Mouse (Mus musculus) lung, postnatal 14 days (tissue): ENCODE data around the gene Catsperg1.
"Not testable (repeated sequence)": the region's sequence is repeated elsewhere in the genome, so short reads cannot be mapped to it uniquely, and the experiment has no call there.

ENCODE experiments used
- DNase-seq: peaks from one replicate; pipeline ENCODE4 v3.0.0; 2021

Gene Catsperg1

DNA sequence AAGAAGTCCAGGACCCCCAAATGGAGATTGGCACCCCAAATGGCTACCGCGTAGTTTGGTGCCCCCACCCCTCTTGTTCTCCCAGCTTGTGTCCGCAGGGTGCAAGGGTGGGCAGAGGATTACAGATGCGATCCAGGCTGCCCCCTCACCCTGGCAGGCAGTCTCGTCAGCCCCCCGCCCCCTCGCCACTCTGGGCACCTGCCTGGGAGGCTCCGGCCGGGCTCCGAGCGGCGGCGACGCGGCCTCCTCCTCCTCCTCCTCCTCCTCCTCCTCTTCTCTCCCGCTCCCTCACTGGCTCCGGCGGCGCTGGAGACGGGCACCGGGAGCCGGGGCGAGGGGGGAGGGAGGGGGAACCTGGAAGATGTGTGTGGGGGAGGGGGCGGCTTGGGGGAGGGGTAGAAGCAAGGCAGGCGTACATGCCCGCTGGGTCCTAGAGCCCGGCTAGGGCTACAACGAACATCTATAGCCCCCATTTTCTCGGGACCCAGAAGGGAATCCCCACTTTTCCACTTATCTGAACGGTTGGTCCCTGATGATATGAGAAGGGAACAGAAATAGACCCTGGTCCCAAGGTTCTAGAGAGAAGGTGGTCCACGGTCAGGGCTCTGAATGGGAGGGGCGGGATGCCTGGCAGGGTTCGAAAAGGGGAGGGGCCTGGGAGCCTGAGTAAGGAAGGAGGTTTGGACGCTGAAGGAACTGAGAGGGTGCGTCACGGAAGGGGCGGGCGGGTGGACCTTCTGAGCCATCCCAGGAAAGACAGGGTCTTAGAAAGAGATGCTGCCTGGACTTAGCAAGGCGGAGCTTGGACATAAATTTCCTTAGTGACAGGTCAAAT is 44.4 kb downstream of the Catsperg1 start:
- peak; percentile 70 for DNase-seq

GRCm38 (mm10) chr7:29168791-29169230 is 45.0 kb downstream of the Catsperg1 start:
- DNase-seq = no peak

DNA sequence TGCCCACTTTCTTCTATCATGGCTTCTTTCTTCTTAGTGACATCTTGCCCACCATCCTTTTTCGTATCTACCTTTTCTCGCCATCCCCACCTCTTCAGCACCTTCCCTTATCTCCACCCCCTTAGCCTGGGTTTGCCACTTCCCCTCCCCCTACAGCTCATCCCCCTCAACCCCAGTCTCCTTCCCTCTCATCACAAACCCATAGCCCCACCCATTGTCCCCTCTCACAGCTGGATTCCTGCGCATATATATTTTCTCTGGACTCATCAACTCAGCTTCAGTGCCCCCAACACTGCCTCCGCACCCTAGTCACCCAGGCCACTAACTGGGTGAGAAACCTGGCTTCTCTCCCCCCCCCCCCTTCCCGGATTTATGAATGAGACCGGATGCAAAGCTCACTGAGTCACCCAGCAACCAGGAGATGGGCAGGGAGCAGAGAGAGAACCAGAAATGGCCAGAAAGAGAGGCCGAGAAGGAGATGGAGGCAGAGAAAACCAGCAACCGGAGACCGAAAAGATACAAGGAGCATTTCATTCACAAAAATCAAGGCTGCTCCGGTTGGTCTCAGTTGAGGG is 45.6 kb downstream of the Catsperg1 start:
- DNase-seq = no peak

- DNase-seq = no peak
Observed at GRCm38 (mm10) chr7:29167656-29168055, 46.2 kb downstream of the Catsperg1 start.

GRCm38 (mm10) chr7:29162750-29163525 is 50.9 kb downstream of the Catsperg1 start:
- DNase-seq = peak; percentile 68

DNA sequence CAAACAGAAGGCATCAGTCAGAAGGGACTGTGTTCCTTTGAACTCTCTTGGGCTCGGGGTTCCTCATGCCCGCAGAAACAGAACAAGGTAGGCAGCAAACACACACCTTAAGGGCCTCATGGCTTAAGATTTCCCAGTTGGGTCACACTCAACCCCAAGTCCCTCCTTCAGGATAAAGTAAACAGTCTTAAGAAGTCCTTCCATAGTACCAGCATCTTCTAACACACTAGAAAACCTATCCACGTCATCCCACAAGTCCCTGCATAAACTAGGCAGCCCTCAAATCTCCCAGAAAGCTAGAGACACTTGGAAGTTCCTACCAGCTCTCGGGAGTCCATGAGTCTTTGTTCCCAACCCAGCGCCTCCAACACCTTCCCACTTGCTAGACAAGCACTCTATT is 51.5 kb downstream of the Catsperg1 start:
- DNase-seq = no peak

DNA sequence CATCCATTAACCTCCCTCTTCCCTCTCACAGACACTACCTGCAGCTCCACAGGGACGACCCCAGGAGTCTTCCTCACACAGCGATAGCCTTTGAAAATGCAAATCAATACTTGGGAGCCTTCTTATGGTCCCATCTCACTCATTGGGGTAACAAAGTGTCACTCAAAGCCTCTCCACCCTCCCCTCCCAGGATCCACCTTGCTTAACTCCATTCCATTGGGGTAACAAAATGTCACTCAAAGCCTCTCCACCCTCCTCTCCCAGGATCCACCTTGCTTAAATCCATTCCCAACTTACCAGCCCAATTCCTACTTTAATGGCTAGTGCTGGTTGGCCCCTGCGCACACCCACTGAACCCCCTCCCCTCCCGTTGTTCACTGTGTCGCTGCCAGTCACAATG is 55.6 kb downstream of the Catsperg1 start:
- DNase-seq = no peak

GRCm38 (mm10) chr7:29155838-29156782 is 57.7 kb downstream of the Catsperg1 start, which contains the start of gene Fam98c:
Fam98c (minus strand) TSS chr7:29156234.
- DNase-seq = peak; percentile 86

- DNase-seq = peak; percentile 92
Observed at GRCm38 (mm10) chr7:29155196-29155837, 58.5 kb downstream of the Catsperg1 start.

DNA sequence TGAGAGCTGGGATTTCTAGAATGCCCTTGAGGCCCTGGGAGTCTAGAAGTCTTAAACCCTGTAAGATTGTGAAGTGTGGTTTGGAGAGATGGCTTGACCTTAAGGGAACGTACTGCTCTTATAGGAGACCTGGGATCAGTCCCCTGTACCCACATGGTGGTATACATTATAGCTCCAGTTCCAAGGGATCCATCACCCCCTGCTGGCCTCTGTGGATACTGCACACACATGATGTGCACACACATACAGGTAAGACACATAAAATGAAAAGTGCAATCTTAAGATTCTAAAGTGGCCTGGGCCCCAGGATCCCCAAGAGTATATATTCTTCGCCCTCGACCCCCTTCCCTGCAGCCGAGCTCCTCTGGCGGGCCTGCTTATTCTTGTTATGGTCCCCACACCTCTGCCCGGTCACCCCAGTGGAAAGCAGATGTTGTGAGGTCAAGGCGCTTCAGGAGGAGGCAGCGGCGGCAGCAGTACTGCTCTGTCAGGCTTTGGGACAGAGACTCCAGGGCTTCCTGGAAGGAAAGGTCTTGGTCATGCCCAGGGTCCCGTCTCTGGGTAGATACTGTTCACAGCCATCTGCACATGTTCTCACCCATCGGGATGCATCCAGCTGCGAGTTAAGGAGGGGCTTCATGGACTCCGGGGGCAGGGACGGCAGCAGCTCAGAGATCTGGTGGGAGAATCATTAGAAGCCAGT is 59.7 kb downstream of the Catsperg1 start:
- DNase-seq = no peak

GRCm38 (mm10) chr7:29151486-29151885 is 62.3 kb downstream of the Catsperg1 start:
- DNase-seq = no peak

DNA sequence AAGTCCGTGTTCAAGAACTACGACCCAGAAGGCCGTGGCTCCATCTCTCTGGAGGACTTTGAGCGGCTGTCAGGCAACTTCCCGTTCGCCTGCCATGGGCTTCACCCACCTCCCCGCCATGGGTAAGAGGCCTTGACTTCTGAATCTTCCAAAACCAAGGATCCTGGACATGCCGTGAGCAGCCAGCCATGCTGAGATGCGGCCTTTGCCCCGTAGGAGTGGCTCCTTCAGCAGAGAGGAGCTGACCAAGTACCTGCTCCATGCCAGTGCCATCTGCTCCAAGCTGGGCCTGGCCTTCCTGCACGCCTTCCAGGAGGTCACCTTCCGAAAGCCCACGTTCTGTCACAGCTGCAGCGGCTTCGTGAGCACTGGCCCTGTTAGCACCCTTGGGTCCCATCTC is 65.1 kb downstream of the Catsperg1 start:
- DNase-seq = no peak

DNA sequence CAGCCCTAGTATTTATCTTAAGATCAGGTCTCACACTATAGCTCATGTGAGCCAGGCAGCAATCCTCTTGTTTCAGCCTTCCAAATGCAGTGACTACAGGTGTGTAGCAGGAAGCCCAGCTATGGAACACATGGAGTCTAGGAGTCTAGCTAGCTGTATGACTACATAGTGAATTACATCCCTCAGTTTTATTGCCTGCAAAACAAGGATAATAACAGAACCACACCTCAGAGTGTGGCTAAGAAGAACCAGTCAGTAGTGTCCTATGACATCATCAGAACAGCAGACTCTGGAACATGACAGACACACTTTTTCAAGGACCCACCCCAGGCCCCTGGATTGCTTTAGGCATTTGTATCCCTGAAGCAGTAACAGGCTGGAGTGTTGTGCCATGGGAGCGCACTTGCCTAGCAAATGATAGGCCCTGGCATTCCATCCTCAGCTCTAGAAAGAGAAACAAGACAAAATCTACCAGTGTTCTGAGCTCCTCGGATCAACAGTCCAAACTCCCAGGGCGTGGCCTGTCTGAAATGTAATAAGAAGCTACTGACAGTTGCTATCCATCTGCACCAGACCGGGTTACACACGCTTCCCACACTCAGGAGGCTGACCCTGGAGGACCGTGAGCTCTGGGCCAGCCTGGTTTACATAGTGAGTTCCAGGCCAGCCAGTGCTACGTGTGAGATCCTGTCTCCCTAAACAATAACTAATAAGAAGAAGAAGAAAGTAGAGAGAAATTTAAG is 67.0 kb downstream of the Catsperg1 start:
- no peak for DNase-seq

DNA sequence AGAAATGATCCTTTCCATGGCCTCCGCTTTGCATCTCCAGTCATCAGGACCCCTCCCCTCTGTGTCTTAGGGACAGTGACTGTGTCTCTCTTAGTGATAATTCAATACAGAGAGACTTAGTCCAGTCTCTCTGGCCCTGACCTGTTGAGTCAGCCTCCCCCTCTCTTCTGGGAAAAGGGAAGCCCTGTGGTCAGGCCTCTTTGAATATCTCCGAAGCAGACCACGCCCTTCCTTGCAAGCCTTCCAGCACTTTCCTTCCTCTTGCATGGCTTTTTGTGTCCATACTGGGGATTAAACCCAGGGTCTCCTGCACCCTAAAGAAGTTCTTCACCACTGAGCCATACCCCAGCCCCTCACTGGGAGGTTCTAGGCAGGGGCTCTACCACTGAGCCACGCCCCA is 69.8 kb downstream of the Catsperg1 start:
- no peak for DNase-seq

DNA sequence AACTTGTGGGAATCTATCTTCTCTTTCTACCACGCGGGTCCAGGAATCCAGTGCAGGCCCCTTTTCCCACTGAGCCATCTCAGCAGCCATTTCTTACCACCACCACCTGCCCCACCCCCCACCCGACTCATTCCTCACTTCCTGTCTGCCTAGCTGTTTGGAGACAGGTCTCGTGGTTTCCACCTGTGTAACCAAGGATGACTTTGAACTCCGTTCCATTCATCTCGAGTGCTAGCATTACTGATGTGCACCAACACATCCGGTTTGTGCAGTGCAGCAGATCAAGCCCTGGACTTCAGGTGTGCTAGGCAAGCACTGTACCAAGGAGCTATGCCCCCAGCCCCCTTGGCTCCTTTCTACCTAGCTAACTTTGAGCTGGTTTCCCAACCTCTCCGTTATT is 72.4 kb downstream of the Catsperg1 start:
- no peak for DNase-seq

- DNase-seq = not testable (repeated sequence)
Observed at GRCm38 (mm10) chr7:29139237-29139636, 74.6 kb downstream of the Catsperg1 start.

- DNase-seq = no peak
Observed at GRCm38 (mm10) chr7:29137429-29137828, 76.4 kb downstream of the Catsperg1 start.

GRCm38 (mm10) chr7:29134693-29135386 is 79.0 kb downstream of the Catsperg1 start, which contains the start of gene Rasgrp4:
Rasgrp4 (plus strand) TSS chr7:29134851.
- DNase-seq = peak; percentile 31

DNA sequence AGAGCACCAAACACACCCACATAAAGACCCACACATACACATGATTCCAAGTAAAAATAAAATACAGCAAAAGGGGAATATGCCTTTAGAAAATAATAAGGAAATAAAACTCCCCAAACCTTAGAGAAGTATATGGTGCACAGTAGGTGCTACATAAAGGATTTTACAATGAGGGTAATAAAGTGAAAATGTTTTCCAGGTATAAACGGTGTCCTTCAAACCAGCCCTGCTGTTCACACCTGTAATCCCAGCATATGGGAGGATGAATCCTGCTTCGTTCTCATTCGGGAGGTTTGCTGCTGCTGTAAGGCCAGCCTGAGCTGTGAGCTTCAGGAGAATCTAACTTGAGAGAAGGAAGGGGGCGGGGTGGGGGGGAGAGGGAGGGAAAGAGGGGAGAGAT is 79.6 kb downstream of the Catsperg1 start:
- DNase-seq = no peak
